Mouse (Mus musculus): ENCODE results near the gene Stx1b. TPM values are rescaled to one million over a fixed set of nuclear protein-coding genes. Genes with fewer than 3 reads are reported as not detected.

Gene Stx1b
- polyA plus RNA-seq, 1 experiment from 2014 or later = 1.5 TPM

- Histone ChIP-seq H3K9me3 (ENCODE audit: control insufficient read depth, low read length) (no peaks in the 10 kb centered on the region), H3K4me3 (ENCODE audit: low read depth, low read length) (peak within 1 kb of the TSS; percentile 29), H3K27me3 (replicated peaks; ENCODE audit: control insufficient read depth, insufficient read depth, low read length) (no peaks in the 10 kb centered on the region), H3K27ac (ENCODE audit: low read depth, low read length) (peak within 1 kb of the TSS; percentile 53; the same call in 1 of the 2 replicates), H3K4me2 (peak within 1 kb of the TSS; percentile 62), H3K9ac (ENCODE audit: low read depth, low read length) (peak within 1 kb of the TSS; percentile 50), H3K4me1 (replicated peaks; ENCODE audit: control insufficient read depth, insufficient read depth, low read length) (peaks cover 15% of the 10 kb centered on the region), H3K36me3 (ENCODE audit: control insufficient read depth, insufficient read depth, low read length) (peaks cover 46% of the 10 kb centered on the region)
- peak; percentile 89 for DNase-seq (ENCODE audit: low spot score)
- peak; percentile 54 for ATAC-seq (replicated peaks; ENCODE audit: low FRiP score)
- WGBS = 31% methylated on average over 6 of the region's 6 CpGs
Measured at GRCm38 (mm10) chr7:127800435-127801009, 23.8 kb downstream of the Stx1b start, which contains the start of gene Hsd3b7. Hsd3b7 (plus strand) TSS chr7:127800604.

DNA sequence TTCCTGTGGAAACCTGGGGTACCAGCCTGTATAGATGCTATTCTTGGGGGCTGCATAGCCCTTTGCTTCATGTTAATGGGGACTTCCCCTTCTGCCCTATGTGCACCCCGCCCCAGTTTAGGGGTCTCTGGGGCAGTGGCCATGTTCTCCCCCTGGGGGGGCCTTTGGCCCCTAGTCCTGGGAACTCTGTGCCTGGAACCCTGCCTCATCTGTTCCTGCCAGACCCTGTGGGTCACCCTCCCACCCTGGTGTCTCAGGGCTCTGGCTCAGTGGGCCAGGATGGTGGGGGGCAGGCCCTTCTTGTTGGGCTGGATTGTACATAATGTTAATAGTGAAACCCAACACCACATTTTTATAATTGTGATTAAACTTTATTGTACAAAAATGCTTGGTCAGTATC is 24.6 kb downstream of the Stx1b start:
- ATAC-seq (replicated peaks; ENCODE audit: low FRiP score) (no peak), DNase-seq (ENCODE audit: low spot score) (no peak)
- Histone ChIP-seq H3K4me2 (no peak overlapping the region), H3K27ac (ENCODE audit: low read depth, low read length) (no peak overlapping the region), H3K9ac (ENCODE audit: low read depth, low read length) (no peak overlapping the region), H3K36me3 (ENCODE audit: control insufficient read depth, insufficient read depth, low read length) (peaks cover 53% of the 10 kb centered on the region), H3K4me3 (ENCODE audit: low read depth, low read length) (no peak overlapping the region), H3K27me3 (replicated peaks; ENCODE audit: control insufficient read depth, insufficient read depth, low read length) (no peaks in the 10 kb centered on the region), H3K9me3 (ENCODE audit: control insufficient read depth, low read length) (no peaks in the 10 kb centered on the region), H3K4me1 (replicated peaks; ENCODE audit: control insufficient read depth, insufficient read depth, low read length) (peaks cover 14% of the 10 kb centered on the region)
- 77% methylated on average over 1 of the region's 1 CpGs for WGBS

- H3K9me3 ChIP-seq (ENCODE audit: control insufficient read depth, low read length) = no peaks in the 10 kb centered on the region
- no peak for ATAC-seq (replicated peaks; ENCODE audit: low FRiP score)
- H3K9ac ChIP-seq (ENCODE audit: low read depth, low read length) = no peak overlapping the region
- H3K36me3 ChIP-seq (ENCODE audit: control insufficient read depth, insufficient read depth, low read length) = peaks cover 53% of the 10 kb centered on the region
- peaks cover 10% of the 10 kb centered on the region for H3K4me1 ChIP-seq (replicated peaks; ENCODE audit: control insufficient read depth, insufficient read depth, low read length)
- no peaks in the 10 kb centered on the region for H3K27me3 ChIP-seq (replicated peaks; ENCODE audit: control insufficient read depth, insufficient read depth, low read length)
- DNase-seq (ENCODE audit: low spot score) = no peak
- no peak overlapping the region for H3K27ac ChIP-seq (ENCODE audit: low read depth, low read length)
- no peak overlapping the region for H3K4me3 ChIP-seq (ENCODE audit: low read depth, low read length)
- no peak overlapping the region for H3K4me2 ChIP-seq
- WGBS = 88% methylated on average over 13 of the region's 13 CpGs
Measured at GRCm38 (mm10) chr7:127799211-127799610, 25.1 kb downstream of the Stx1b start.

DNA sequence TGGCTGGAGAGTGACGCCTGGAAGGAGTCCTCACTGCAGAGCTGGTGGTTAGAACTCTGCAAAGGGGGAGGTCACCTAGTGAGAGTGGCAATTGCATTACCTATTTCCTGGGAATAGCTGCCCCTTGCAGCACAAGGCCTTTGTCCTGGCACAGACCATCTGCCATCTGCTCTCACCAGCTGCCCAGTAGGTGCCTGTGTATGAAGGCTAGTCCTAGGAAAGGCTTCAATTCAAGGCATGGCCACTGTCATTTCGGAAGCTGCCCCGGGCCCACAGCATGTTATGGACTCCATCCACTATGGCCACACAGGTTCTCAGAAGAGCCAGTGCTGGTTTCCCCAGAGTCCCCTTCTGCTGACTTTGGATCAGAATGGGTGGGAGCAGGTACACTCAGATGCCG is 25.8 kb downstream of the Stx1b start:
- Histone ChIP-seq H3K4me3 (ENCODE audit: low read depth, low read length) (no peak overlapping the region), H3K4me2 (no peak overlapping the region), H3K27me3 (replicated peaks; ENCODE audit: control insufficient read depth, insufficient read depth, low read length) (no peaks in the 10 kb centered on the region), H3K9ac (ENCODE audit: low read depth, low read length) (no peak overlapping the region), H3K36me3 (ENCODE audit: control insufficient read depth, insufficient read depth, low read length) (peaks cover 58% of the 10 kb centered on the region), H3K27ac (ENCODE audit: low read depth, low read length) (no peak overlapping the region), H3K4me1 (replicated peaks; ENCODE audit: control insufficient read depth, insufficient read depth, low read length) (peaks cover 10% of the 10 kb centered on the region), H3K9me3 (ENCODE audit: control insufficient read depth, low read length) (no peaks in the 10 kb centered on the region)
- ATAC-seq (replicated peaks; ENCODE audit: low FRiP score) (no peak), DNase-seq (ENCODE audit: low spot score) (no peak)
- WGBS = 88% methylated on average over 4 of the region's 4 CpGs

GRCm38 (mm10) chr7:127797076-127797845 is 27.1 kb downstream of the Stx1b start:
- no peak overlapping the region for H3K9ac ChIP-seq (ENCODE audit: low read depth, low read length)
- no peak overlapping the region for H3K4me3 ChIP-seq (ENCODE audit: low read depth, low read length)
- H3K4me2 ChIP-seq = no peak overlapping the region
- H3K36me3 ChIP-seq (ENCODE audit: control insufficient read depth, insufficient read depth, low read length) = peaks cover 59% of the 10 kb centered on the region
- no peak overlapping the region for H3K27ac ChIP-seq (ENCODE audit: low read depth, low read length)
- WGBS = 94% methylated on average over 23 of the region's 23 CpGs
- H3K27me3 ChIP-seq (replicated peaks; ENCODE audit: control insufficient read depth, insufficient read depth, low read length) = no peaks in the 10 kb centered on the region
- H3K4me1 ChIP-seq (replicated peaks; ENCODE audit: control insufficient read depth, insufficient read depth, low read length) = peaks cover 10% of the 10 kb centered on the region
- H3K9me3 ChIP-seq (ENCODE audit: control insufficient read depth, low read length) = no peaks in the 10 kb centered on the region
- no peak for DNase-seq (ENCODE audit: low spot score)
- ATAC-seq (replicated peaks; ENCODE audit: low FRiP score) = no peak

DNA sequence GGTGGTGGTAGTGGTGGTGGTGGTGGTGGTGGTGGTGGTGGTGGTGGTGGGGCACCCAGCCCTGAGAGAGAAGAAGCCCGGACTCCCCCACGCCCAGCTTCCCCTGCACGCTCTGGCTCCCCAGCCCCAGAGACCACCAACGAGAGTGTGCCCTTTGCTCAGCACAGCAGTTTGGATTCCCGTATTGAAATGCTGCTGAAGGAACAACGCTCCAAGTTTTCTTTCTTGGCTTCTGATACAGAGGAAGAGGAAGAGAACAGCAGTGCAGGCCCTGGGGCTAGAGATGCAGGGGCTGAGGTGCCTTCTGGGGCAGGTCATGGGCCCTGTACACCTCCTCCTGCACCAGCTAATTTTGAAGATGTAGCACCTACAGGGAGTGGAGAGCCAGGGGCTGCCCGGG is 39.0 kb downstream of the Stx1b start, which contains the start of gene Gm49388:
Gene Gm49388 (plus strand): TSS at position 301 of the 400 bp plus-strand sequence.
- DNase-seq (ENCODE audit: low spot score) (no peak), ATAC-seq (replicated peaks; ENCODE audit: low FRiP score) (no peak)
- H3K27me3 ChIP-seq (replicated peaks; ENCODE audit: control insufficient read depth, insufficient read depth, low read length) = no peaks in the 10 kb centered on the region
- no peak within 1 kb of the TSS for H3K4me2 ChIP-seq
- H3K9ac ChIP-seq (ENCODE audit: low read depth, low read length) = no peak within 1 kb of the TSS
- H3K9me3 ChIP-seq (ENCODE audit: control insufficient read depth, low read length) = no peaks in the 10 kb centered on the region
- no peak within 1 kb of the TSS for H3K4me3 ChIP-seq (ENCODE audit: low read depth, low read length)
- no peaks in the 10 kb centered on the region for H3K4me1 ChIP-seq (replicated peaks; ENCODE audit: control insufficient read depth, insufficient read depth, low read length)
- H3K36me3 ChIP-seq (ENCODE audit: control insufficient read depth, insufficient read depth, low read length) = peaks cover 75% of the 10 kb centered on the region
- whole genome bisulfite sequencing = 95% methylated on average over 7 of the region's 7 CpGs
- H3K27ac ChIP-seq (ENCODE audit: low read depth, low read length) = no peak within 1 kb of the TSS; the same call in 1 of the 2 replicates

GRCm38 (mm10) chr7:127778350-127778749 is 46.0 kb downstream of the Stx1b start:
- ATAC-seq (replicated peaks; ENCODE audit: low FRiP score) (no peak), DNase-seq (ENCODE audit: low spot score) (no peak)
- H3K27me3 ChIP-seq (replicated peaks; ENCODE audit: control insufficient read depth, insufficient read depth, low read length) = no peaks in the 10 kb centered on the region
- peak overlapping the region; percentile 98 for H3K4me3 ChIP-seq (ENCODE audit: low read depth, low read length)
- WGBS = 82% methylated on average over 4 of the region's 4 CpGs
- peaks cover 24% of the 10 kb centered on the region for H3K36me3 ChIP-seq (ENCODE audit: control insufficient read depth, insufficient read depth, low read length)
- H3K27ac ChIP-seq (ENCODE audit: low read depth, low read length) = no peak overlapping the region
- H3K9me3 ChIP-seq (ENCODE audit: control insufficient read depth, low read length) = no peaks in the 10 kb centered on the region
- peaks cover 20% of the 10 kb centered on the region for H3K4me1 ChIP-seq (replicated peaks; ENCODE audit: control insufficient read depth, insufficient read depth, low read length)
- H3K9ac ChIP-seq (ENCODE audit: low read depth, low read length) = peak overlapping the region; percentile 96
- peak overlapping the region; percentile 94 for H3K4me2 ChIP-seq

DNA sequence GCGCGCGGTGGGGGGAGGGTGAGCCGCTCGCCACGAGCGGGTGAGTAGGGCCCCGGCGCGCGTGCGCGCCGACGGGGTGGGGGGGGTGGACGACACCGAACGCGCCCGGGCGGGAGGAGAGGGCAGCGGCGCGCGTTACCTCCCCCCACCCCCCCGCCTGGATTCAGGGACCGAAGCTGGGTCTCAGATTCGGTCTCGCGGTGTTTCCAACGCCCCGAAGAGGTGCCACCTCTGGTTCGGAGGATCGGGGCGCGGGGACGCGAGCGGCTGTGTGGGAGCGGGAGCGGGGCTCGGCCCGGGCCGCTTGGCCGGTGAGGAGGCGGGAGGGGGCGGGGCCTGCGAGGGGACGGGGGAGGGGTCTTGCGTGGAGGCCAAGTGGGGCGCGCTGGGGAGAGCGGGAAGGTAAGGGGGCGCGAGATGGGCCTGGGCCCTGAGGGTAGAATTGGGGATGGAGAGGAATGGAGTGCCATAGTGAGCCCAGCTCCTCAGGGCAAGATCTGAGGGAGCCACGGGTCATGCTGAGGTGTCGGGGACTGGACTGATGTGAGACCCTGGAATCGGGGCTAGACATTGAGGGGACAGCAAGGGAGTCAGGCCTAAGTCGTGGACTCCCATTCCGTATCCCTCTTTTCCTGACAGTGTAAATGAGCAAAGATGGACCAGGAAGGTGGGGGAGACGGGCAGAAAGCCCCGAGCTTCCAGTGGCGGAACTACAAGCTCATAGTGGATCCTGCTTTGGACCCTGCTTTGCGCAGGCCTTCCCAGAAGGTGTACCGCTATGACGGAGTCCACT is 46.7 kb downstream of the Stx1b start:
- Histone ChIP-seq H3K27ac (ENCODE audit: low read depth, low read length) (peak overlapping the region; percentile 98), H3K9ac (ENCODE audit: low read depth, low read length) (peak overlapping the region; percentile 96), H3K4me3 (ENCODE audit: low read depth, low read length) (peak overlapping the region; percentile 98), H3K4me2 (peak overlapping the region; percentile 94), H3K27me3 (replicated peaks; ENCODE audit: control insufficient read depth, insufficient read depth, low read length) (no peaks in the 10 kb centered on the region), H3K9me3 (ENCODE audit: control insufficient read depth, low read length) (no peaks in the 10 kb centered on the region), H3K36me3 (ENCODE audit: control insufficient read depth, insufficient read depth, low read length) (peaks cover 24% of the 10 kb centered on the region), H3K4me1 (replicated peaks; ENCODE audit: control insufficient read depth, insufficient read depth, low read length) (peaks cover 20% of the 10 kb centered on the region)
- peak; percentile 76 for DNase-seq (ENCODE audit: low spot score)
- ATAC-seq (replicated peaks; ENCODE audit: low FRiP score) = peak; percentile 44
- 2% methylated on average over 65 of the region's 66 CpGs for WGBS

All from liver, embryonic 11.5 days (tissue).